Mouse (Mus musculus) embryonic stem cell, embryonic (primary cell): Measurements from ENCODE around the gene Srrm4.

Source experiments
- CTCF ChIA-PET, 4 experiments: fragments of 300-600 bp in 2 of 4; fragments of 350-600 bp in 2 of 4; sonication (Branson Sonifier 250); formaldehyde crosslinking; loops; one replicate each; lab custom pipeline; 2022; ENCODE audit warnings: inconsistent platforms in 2 of 4; lab: Charles Lee
- POLR2A ChIA-PET, 4 experiments: fragments of 300-600 bp in 2 of 4; fragments of 350-600 bp in 2 of 4; sonication (Branson Sonifier 250); formaldehyde crosslinking; loops; one replicate each; lab custom pipeline; 2022; ENCODE audit warnings: antibody characterized with exemption in 4 of 4, inconsistent platforms in 1 of 4; lab: Charles Lee

The Srrm4 gene

GRCm38 (mm10) chr5:116419322-116420045 is 172.1 kb downstream of the Srrm4 start:
- CTCF ChIA-PET, result interaction anchor here in 1 of 4 experiments (0.8 kb wide), 1 partner anchor 9 kb away, joined by 3 read pairs; no protein-coding TSS in a partner anchor
- POLR2A ChIA-PET, result interaction anchor here in 3 of 4 experiments (0.6 to 12.2 kb wide), 25 partner anchors 8 to 874 kb away, joined by 3 to 303 read pairs (median 20); no protein-coding TSS in a partner anchor

GRCm38 (mm10) chr5:116416208-116416607 is 175.4 kb downstream of the Srrm4 start:
- ChIA-PET POLR2A (interaction anchor here in 3 of 4 experiments (0.7 to 12.2 kb wide), 23 partner anchors 5 to 684 kb away, joined by 3 to 314 read pairs (median 6); partner anchors contain the start of gene Hspb8 (in 1 of the 3)), CTCF (interaction anchor here in 3 of 4 experiments (0.6 to 1.3 kb wide), 4 partner anchors 9 to 30 kb away, joined by 3 to 5 read pairs (median 4); no protein-coding TSS in a partner anchor)

GRCm38 (mm10) chr5:116409689-116410590 is 181.7 kb downstream of the Srrm4 start:
- ChIA-PET CTCF (interaction anchor here (0.5 to 1.7 kb wide), 14 partner anchors 10 to 532 kb away, joined by 3 to 6 read pairs (median 3); no protein-coding TSS in a partner anchor), POLR2A (interaction anchor here (0.5 to 12.2 kb wide), 66 partner anchors 11 to 1926 kb away, joined by 3 to 314 read pairs (median 6); partner anchors contain the start of genes Hspb8 (in 3 of the 4), Taok3 (in 1 of the 4) and Wsb2 (in 1 of the 4))

- ChIA-PET CTCF (interaction anchor here in 3 of 4 experiments (0.5 to 1.7 kb wide), 7 partner anchors 13 to 1274 kb away, joined by 3 to 6 read pairs (median 3); partner anchors contain the start of gene Unc119b (in 1 of the 3)), POLR2A (interaction anchor here (0.5 to 12.2 kb wide), 46 partner anchors 7 to 402 kb away, joined by 3 to 314 read pairs (median 14); partner anchors contain the start of gene Hspb8 (in 3 of the 4))
Observed at GRCm38 (mm10) chr5:116408965-116409364, 182.7 kb downstream of the Srrm4 start.

GRCm38 (mm10) chr5:116407936-116408335 is 183.7 kb downstream of the Srrm4 start:
- CTCF ChIA-PET, result interaction anchor here in 3 of 4 experiments (0.5 to 1.5 kb wide), 11 partner anchors 12 to 925 kb away, joined by 3 to 4 read pairs (median 3); no protein-coding TSS in a partner anchor
- POLR2A ChIA-PET, result interaction anchor here (0.5 to 12.2 kb wide), 92 partner anchors 8 to 928 kb away, joined by 3 to 314 read pairs (median 4); partner anchors contain the start of genes Hspb8 (in 3 of the 4), Ccdc60 (in 1 of the 4) and Prkab1 (in 1 of the 4)

- ChIA-PET POLR2A (interaction anchor here (0.5 to 12.2 kb wide), 75 partner anchors 9 to 614 kb away, joined by 3 to 314 read pairs (median 5); partner anchors contain the start of genes Hspb8 (in 3 of the 4) and Ccdc60 (in 1 of the 4)), CTCF (interaction anchor here in 3 of 4 experiments (0.5 to 1.5 kb wide), 8 partner anchors 17 to 926 kb away, joined by 3 to 4 read pairs (median 3); no protein-coding TSS in a partner anchor)
Observed at GRCm38 (mm10) chr5:116407321-116407720, 184.3 kb downstream of the Srrm4 start.

- POLR2A ChIA-PET, result interaction anchor here (1.0 to 12.2 kb wide), 9 partner anchors 9 to 45 kb away, joined by 3 to 314 read pairs (median 176); partner anchors contain the start of gene Hspb8 (in 2 of the 4)
- CTCF ChIA-PET, result no interaction called here
Observed at GRCm38 (mm10) chr5:116406507-116406906, 185.1 kb downstream of the Srrm4 start.

- ChIA-PET POLR2A (interaction anchor here in 3 of 4 experiments (1.0 to 12.1 kb wide), 5 partner anchors 8 to 22 kb away, joined by 3 to 303 read pairs (median 219); partner anchors contain the start of gene Hspb8 (in 2 of the 3)), CTCF (no interaction called here)
Observed at GRCm38 (mm10) chr5:116405934-116406333, 185.7 kb downstream of the Srrm4 start.

GRCm38 (mm10) chr5:116404063-116404462 is 187.6 kb downstream of the Srrm4 start:
- ChIA-PET CTCF (no interaction called here), POLR2A (interaction anchor here in 3 of 4 experiments (0.6 to 3.1 kb wide), 28 partner anchors 9 to 722 kb away, joined by 3 to 17 read pairs (median 4); partner anchors contain the start of gene Hspb8 (in 2 of the 3))

GRCm38 (mm10) chr5:116400801-116401200 is 190.8 kb downstream of the Srrm4 start:
- CTCF ChIA-PET, result no interaction called here

GRCm38 (mm10) chr5:116400042-116400730 is 191.4 kb downstream of the Srrm4 start:
- ChIA-PET CTCF (interaction anchor here in 2 of 4 experiments (0.5 to 1.7 kb wide), 4 partner anchors 14 to 346 kb away, joined by 3 to 9 read pairs (median 4); no protein-coding TSS in a partner anchor), POLR2A (interaction anchor here in 3 of 4 experiments (0.6 to 11.0 kb wide), 26 partner anchors 8 to 287 kb away, joined by 3 to 208 read pairs (median 4); partner anchors contain the start of gene Hspb8 (in 2 of the 3))

More at GRCm38 (mm10) chr5:116400801-116401200, 190.8 kb downstream of the Srrm4 start:
- POLR2A ChIA-PET, result interaction anchor here in 3 of 4 experiments (0.8 to 11.0 kb wide), 16 partner anchors 7 to 48 kb away, joined by 3 to 208 read pairs (median 6); partner anchors contain the start of gene Hspb8 (in 1 of the 3)

- CTCF ChIA-PET, result interaction anchor here in 3 of 4 experiments (0.6 to 1.6 kb wide), 5 partner anchors 12 to 273 kb away, joined by 3 to 5 read pairs (median 4); no protein-coding TSS in a partner anchor
- POLR2A ChIA-PET, result interaction anchor here (0.6 to 11.0 kb wide), 44 partner anchors 8 to 555 kb away, joined by 3 to 208 read pairs (median 6); partner anchors contain the start of gene Hspb8 (in 2 of the 4)
Observed at GRCm38 (mm10) chr5:116396104-116396503, 195.5 kb downstream of the Srrm4 start.

- ChIA-PET CTCF (interaction anchor here in 1 of 4 experiments (1.0 kb wide), 1 partner anchor 69 kb away, joined by 3 read pairs; no protein-coding TSS in a partner anchor), POLR2A (interaction anchor here (0.6 to 11.0 kb wide), 23 partner anchors 9 to 398 kb away, joined by 3 to 208 read pairs (median 4); partner anchors contain the start of gene Hspb8 (in 2 of the 4))
Observed at GRCm38 (mm10) chr5:116392603-116393002, 199.0 kb downstream of the Srrm4 start.

- POLR2A ChIA-PET, result interaction anchor here in 3 of 4 experiments (0.6 to 13.1 kb wide), 17 partner anchors 8 to 56 kb away, joined by 3 to 314 read pairs (median 4); partner anchors contain the start of gene Hspb8 (in 1 of the 3)
- CTCF ChIA-PET, result interaction anchor here in 2 of 4 experiments (0.6 to 1.4 kb wide), 4 partner anchors 18 to 1399 kb away, joined by 3 read pairs; no protein-coding TSS in a partner anchor
Observed at GRCm38 (mm10) chr5:116389856-116390542, 201.6 kb downstream of the Srrm4 start.

- POLR2A ChIA-PET, result interaction anchor here in 3 of 4 experiments (0.6 to 13.1 kb wide), 14 partner anchors 9 to 1003 kb away, joined by 3 to 314 read pairs (median 8); partner anchors contain the start of gene Hspb8 (in 1 of the 3)
- CTCF ChIA-PET, result interaction anchor here in 2 of 4 experiments (0.7 to 1.4 kb wide), 3 partner anchors 18 to 111 kb away, joined by 3 read pairs; no protein-coding TSS in a partner anchor
Observed at GRCm38 (mm10) chr5:116389321-116389720, 202.3 kb downstream of the Srrm4 start.
